Mouse (Mus musculus) hindbrain, embryonic 13.5 days (tissue): ENCODE data around the gene Sfrp2. TPM values are rescaled to one million over a fixed set of nuclear protein-coding genes. Genes with fewer than 3 reads are reported as not detected.

Experiments used
- ATAC-seq: fragments of 200-750 bp; cut with Nextera tagmentation; 2 replicates; pipeline ENCODE4 v1.8.0; 2017; ENCODE audit warnings: moderate TSS enrichment; ENCODE audit not compliant: low FRiP score
- H3K27ac ChIP-seq: fragments of 300-500 bp; sonication (generic); 2 replicates; pipeline ENCODE4 v1.5.1; 2015; ENCODE audit warnings: inconsistent platforms, mild to moderate bottlenecking, moderate library complexity
- H3K27me3 ChIP-seq: fragments of 300-500 bp; sonication (generic); 2 replicates; pipeline ENCODE4 v1.6.1; 2015; ENCODE audit warnings: mild to moderate bottlenecking, inconsistent platforms
- H3K36me3 ChIP-seq: fragments of 300-500 bp; sonication (generic); 2 replicates; pipeline ENCODE4 v1.6.1; 2015; ENCODE audit warnings: mild to moderate bottlenecking, inconsistent platforms
- H3K4me1 ChIP-seq: fragments of 300-500 bp; sonication (generic); replicated peaks from 2 replicates; pipeline ENCODE4 v1.6.1; 2015; ENCODE audit warnings: inconsistent platforms
- H3K4me2 ChIP-seq: fragments of 300-500 bp; sonication (generic); 2 replicates; pipeline ENCODE4 v1.6.1; 2015; ENCODE audit warnings: inconsistent platforms, mild to moderate bottlenecking, moderate library complexity
- H3K4me3 ChIP-seq: fragments of 300-500 bp; sonication (generic); 2 replicates; pipeline ENCODE4 v1.5.1; 2015; ENCODE audit warnings: mild to moderate bottlenecking, inconsistent platforms
- H3K9ac ChIP-seq: fragments of 300-500 bp; sonication (generic); 2 replicates; pipeline ENCODE4 v1.6.1; 2015; ENCODE audit warnings: mild to moderate bottlenecking, inconsistent platforms
- H3K9me3 ChIP-seq: fragments of 300-500 bp; sonication (generic); 2 replicates; pipeline ENCODE4 v1.6.1; 2016; ENCODE audit warnings: inconsistent platforms
- WGBS: fragments of 180-500 bp; shearing (Covaris S2); methylation state at CpG from one replicate; pipeline ENCODE4 v1.1.7; 2015; 5-methylcytosine and 5-hydroxymethylcytosine counted together
- polyA plus RNA-seq: library from polyadenylated mRNA; unstranded; fragments of >200 nt; fragmentation: Nextera tagmentation; extraction: Ambion mirVana; gene quantifications from 2 replicates; pipeline ENCODE4 v1.2.1, GENCODE M21; 2015

The Sfrp2 gene
- polyA plus RNA-seq, 1 experiment from 2014 or later, result 71.1 TPM

DNA sequence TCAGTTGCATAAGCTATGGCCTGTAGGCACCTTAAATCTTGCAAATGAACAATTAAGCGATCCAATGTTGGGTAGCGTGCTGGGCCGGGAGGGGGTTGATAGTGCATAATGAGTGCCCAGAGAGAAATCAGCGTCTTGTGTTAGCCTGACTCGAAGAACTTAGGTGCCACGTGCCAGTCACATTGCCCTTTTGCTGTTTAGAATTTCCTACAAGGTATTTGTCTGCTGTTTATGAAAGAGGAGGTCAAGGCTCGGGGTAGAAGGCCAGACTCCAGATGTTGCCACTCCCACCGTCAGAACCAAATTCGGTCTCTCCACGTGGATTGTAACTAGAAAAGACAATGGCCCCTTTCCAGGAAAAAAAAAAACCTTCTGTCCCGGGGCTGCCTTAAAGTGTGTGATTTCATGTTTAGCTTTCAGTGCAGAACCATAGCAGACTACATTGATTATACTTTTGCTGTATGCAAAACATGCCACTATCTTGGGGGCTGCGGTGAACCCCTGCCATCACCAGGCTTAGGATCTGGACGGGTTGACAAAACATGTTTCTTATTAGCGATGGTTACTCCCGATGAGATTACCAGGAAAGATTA, 11.0 kb upstream of the Sfrp2 start:
- H3K4me2 ChIP-seq, result no peak overlapping the region
- H3K4me1 ChIP-seq, result no peaks in the 10 kb centered on the region
- no peaks in the 10 kb centered on the region for H3K27me3 ChIP-seq
- no peak overlapping the region for H3K27ac ChIP-seq
- H3K9ac ChIP-seq, result no peak overlapping the region
- H3K36me3 ChIP-seq, result no peaks in the 10 kb centered on the region
- H3K9me3 ChIP-seq, result no peaks in the 10 kb centered on the region
- no peak overlapping the region for H3K4me3 ChIP-seq
- no peak for ATAC-seq
- 68% methylated on average over 15 of the region's 15 CpGs for WGBS

DNA sequence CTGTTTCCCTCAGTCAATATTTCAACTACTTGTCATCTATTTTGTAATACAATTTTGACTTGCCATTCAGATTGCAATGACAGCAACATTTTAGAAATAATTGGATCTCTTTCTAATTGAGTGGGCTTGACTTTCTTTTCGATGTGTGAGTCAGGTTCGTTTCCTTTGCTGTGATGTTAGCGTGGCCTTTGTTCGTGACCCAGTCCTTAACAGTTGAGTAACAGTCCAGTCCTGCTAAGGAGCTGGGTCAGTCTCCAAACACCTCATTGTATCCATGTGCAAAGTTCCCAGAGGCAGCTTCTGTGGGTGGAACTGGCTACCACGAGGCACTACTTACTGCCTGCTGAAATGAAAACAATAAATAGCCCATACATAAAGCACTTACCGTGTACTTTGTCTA, 10.5 kb upstream of the Sfrp2 start:
- Histone ChIP-seq H3K27ac (no peak overlapping the region), H3K36me3 (no peaks in the 10 kb centered on the region), H3K9me3 (no peaks in the 10 kb centered on the region), H3K27me3 (no peaks in the 10 kb centered on the region), H3K4me1 (no peaks in the 10 kb centered on the region), H3K9ac (no peak overlapping the region), H3K4me3 (no peak overlapping the region), H3K4me2 (no peak overlapping the region)
- ATAC-seq, result no peak
- 79% methylated on average over 6 of the region's 6 CpGs for WGBS

DNA sequence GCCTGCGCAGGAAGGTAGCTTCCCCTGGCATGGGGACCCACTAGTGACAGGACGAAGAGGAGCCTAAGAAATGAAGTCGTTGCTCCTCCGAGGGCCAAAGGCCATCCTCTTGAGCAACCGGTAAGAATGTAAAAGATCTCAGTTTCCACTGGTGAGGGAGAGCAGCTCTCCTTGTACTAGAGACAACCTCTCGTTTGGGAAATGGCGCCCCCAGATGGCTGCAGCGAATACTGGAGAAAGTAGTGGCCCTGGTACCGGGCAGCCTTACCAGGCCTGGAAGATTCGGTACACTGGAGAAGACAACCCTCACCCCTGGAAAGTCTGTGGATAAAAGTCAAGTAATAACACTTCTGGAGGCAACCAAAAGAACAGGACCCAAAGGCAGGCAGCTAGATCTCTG, 3.8 kb upstream of the Sfrp2 start:
- Histone ChIP-seq H3K27me3 (peaks cover 24% of the 10 kb centered on the region; the same call in 1 of the 2 replicates), H3K4me2 (no peak overlapping the region), H3K4me3 (no peak overlapping the region), H3K9me3 (no peaks in the 10 kb centered on the region), H3K36me3 (no peaks in the 10 kb centered on the region), H3K4me1 (peaks cover 31% of the 10 kb centered on the region), H3K27ac (no peak overlapping the region), H3K9ac (no peak overlapping the region)
- ATAC-seq, result no peak
- 70% methylated on average over 10 of the region's 10 CpGs for WGBS

DNA sequence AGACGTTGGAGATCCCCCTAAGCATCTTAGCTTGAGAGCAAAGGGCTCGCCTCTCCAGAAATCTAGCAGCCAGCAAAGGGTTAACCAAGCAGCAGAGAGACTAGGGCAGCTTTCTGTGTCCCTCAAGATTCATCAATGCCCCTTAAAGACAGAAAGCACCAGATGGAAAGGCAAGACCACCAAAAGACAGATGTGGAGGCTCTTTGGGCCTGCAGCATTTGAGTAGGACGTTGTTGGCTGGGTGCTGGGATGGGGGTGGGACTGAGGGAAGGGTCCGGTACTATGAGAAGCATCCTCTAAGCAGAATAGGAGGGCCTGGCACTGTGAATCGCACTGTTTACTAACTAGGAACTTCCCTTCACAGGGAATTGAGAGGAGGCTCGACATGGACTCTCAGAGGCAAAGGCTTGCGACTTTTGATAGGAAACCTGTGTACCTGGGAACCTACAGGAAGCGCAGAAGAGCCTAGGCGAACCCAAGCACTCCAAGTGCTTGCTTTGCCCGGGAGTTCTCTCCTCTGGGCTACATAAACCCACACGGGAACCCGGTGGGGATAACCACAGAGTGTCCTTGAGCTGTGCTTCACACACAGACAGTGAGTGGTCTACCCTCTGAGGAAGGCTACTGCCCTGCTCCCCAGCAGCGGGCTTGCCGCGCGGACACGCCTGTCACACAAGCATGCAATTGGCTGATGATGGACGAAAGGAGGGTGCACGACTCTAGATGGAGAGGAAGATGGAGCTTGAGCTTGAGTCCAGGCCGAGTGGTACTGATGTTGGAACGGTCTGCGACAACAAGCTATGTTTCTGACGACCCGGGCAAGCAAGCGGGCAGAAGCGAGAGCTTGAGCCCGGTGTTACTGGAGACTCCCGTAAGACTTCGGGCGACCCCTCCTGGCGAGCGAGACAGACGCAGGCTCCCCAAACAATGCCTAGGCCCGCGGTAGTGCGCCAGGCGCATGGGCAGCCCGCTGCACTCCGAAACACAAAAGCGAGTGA, 2.3 kb upstream of the Sfrp2 start:
- Histone ChIP-seq H3K27me3 (peaks cover 29% of the 10 kb centered on the region; the same call in 1 of the 2 replicates), H3K4me3 (peak overlapping the region; percentile 43), H3K4me1 (peaks cover 44% of the 10 kb centered on the region), H3K27ac (no peak overlapping the region), H3K4me2 (peak overlapping the region; percentile 66), H3K9ac (peak overlapping the region; percentile 70), H3K36me3 (no peaks in the 10 kb centered on the region), H3K9me3 (no peaks in the 10 kb centered on the region)
- peak; percentile 85 for ATAC-seq
- WGBS, result 8% methylated on average over 40 of the region's 40 CpGs

DNA sequence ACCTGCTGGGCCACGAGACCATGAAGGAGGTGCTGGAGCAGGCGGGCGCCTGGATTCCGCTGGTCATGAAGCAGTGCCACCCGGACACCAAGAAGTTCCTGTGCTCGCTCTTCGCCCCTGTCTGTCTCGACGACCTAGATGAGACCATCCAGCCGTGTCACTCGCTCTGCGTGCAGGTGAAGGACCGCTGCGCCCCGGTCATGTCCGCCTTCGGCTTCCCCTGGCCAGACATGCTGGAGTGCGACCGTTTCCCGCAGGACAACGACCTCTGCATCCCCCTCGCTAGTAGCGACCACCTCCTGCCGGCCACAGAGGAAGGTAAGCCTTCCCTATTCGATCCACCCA, 577 bp downstream of the Sfrp2 start:
- Histone ChIP-seq H3K36me3 (no peaks in the 10 kb centered on the region), H3K9ac (peak overlapping the region; percentile 79), H3K9me3 (no peaks in the 10 kb centered on the region), H3K27ac (no peak overlapping the region), H3K4me2 (peak overlapping the region; percentile 88), H3K4me1 (peaks cover 48% of the 10 kb centered on the region), H3K4me3 (peak overlapping the region; percentile 59), H3K27me3 (peaks cover 29% of the 10 kb centered on the region; the same call in 1 of the 2 replicates)
- peak; percentile 5; the same call in 1 of the 2 replicates for ATAC-seq
- under 1% methylated on average over 25 of the region's 25 CpGs for WGBS

DNA sequence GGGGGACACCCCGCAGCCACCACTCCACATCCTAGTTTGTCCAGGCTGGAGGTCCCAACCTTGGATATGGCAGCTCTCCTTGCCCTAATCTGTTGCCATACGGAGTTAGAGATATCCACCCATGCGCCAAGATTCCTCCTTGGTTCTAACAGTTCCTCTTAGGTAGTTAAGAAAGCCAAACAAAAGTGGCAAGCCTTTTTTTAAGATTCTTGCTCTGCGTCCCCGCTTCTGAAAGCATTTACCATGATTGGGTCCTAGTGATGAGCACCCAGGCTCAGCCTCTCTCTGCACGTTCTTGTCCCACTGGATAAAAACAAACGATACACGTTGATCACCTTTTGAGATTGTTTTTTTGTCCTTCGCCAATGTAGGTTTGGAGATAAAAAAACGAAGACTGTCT, 1.0 kb downstream of the Sfrp2 start:
- Histone ChIP-seq H3K27ac (no peak overlapping the region), H3K9ac (peak overlapping the region; percentile 79), H3K4me2 (peak overlapping the region; percentile 88), H3K9me3 (no peaks in the 10 kb centered on the region), H3K4me1 (peaks cover 48% of the 10 kb centered on the region), H3K4me3 (peak overlapping the region; percentile 59), H3K27me3 (peaks cover 27% of the 10 kb centered on the region; the same call in 1 of the 2 replicates), H3K36me3 (no peaks in the 10 kb centered on the region)
- 3% methylated on average over 10 of the region's 10 CpGs for WGBS
- ATAC-seq, result no peak

DNA sequence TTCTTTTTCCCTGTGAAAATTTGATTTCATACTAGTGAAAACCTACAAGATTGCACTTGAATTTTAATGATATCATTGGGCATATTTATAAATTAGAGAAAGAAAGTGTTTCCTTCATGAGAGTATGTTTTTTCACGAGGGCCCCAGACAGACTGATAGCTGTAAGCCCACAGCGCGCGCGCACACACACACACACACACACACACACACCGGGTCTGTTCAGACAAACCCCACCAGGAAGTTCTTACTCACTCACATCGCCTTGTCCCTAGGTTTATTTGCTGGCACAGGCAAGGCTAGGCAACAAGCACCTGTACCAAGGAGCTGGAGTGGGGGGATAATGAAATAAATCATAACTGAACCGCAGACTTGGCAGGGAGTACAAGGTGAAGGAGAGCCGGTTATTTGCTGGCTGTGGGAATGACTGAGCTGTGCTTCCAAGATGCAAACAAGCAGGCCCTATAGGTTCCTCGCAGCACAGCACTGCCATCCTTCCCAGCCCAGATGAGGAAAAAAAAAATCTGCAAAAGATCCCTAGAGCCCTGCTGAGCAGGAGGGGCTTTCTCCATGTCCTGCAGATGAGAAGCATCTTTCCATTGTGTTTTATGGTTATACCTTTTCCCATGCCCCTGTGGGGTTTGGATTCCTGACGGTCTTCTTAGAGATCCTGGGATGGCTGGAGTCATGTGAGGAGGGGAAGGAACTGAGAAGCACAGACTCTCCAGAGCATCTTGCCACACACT, 2.3 kb downstream of the Sfrp2 start:
- H3K36me3 ChIP-seq, result 0 out of 2 replicates have a peak, but pooled peaks cover 4% of the 10 kb centered on the region
- no peaks in the 10 kb centered on the region for H3K9me3 ChIP-seq
- H3K4me2 ChIP-seq, result peak overlapping the region; percentile 88
- peak overlapping the region; percentile 60 for H3K9ac ChIP-seq
- H3K27me3 ChIP-seq, result peaks cover 19% of the 10 kb centered on the region; the same call in 1 of the 2 replicates
- WGBS, result 14% methylated on average over 11 of the region's 11 CpGs
- peak overlapping the region; percentile 40; the same call in 1 of the 2 replicates for H3K27ac ChIP-seq
- peak overlapping the region; percentile 25 for H3K4me3 ChIP-seq
- H3K4me1 ChIP-seq, result peaks cover 44% of the 10 kb centered on the region
- no peak for ATAC-seq

DNA sequence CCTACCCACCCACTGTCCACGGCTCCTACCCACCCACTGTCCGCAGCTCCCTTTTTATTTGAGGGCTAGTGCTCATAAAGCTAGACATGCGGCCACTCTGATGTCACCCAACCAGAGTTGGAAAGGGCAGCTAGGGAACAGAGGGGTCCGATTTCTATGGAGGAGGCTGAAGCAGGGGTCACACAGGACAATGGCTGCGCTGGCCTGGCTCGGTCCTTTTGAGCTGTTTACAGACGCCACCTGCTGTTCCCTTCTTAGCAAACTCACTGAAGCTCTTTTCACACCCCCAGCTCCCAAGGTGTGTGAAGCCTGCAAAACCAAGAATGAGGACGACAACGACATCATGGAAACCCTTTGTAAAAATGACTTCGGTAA, 2.9 kb downstream of the Sfrp2 start:
- H3K4me3 ChIP-seq, result peak overlapping the region; percentile 25
- peak overlapping the region; percentile 60 for H3K9ac ChIP-seq
- peaks cover 15% of the 10 kb centered on the region; the same call in 1 of the 2 replicates for H3K27me3 ChIP-seq
- peaks cover 38% of the 10 kb centered on the region for H3K4me1 ChIP-seq
- H3K36me3 ChIP-seq, result 0 out of 2 replicates have a peak, but pooled peaks cover 4% of the 10 kb centered on the region
- ATAC-seq, result no peak
- WGBS, result 7% methylated on average over 10 of the region's 10 CpGs
- no peaks in the 10 kb centered on the region for H3K9me3 ChIP-seq
- H3K4me2 ChIP-seq, result peak overlapping the region; percentile 88
- H3K27ac ChIP-seq, result peak overlapping the region; percentile 40; the same call in 1 of the 2 replicates

DNA sequence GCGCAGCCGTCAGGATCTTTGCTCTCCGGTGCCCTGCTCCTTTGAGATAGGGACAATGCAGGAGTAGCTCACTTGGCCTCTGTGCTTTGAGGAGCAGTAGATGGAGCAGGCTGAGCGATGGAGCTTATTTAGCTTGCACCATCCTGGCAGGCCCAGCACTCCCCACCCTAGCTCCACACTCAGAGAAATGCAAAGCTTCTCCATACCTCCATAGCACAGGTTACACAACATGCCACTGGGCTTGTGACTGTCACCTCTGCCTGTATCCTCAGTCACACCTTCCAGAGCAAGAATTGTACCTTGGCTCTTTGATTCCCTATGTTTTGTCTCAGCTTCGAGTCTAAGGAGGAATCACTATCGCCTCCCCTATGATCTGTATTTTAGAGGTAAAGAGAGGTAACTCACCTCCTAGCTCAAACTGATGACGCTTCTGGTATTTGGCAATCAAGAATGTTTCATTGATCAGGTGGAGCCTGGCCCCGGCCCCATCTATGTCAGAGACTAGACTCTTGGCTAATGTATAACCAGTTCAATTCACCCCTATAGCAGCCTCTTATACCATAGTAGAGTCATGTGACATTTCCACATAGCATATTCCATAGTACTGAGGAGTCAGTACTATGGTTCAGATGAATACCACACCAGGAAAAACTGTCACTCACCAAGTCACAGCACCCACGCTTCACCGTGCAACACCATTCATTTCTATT, 5.2 kb downstream of the Sfrp2 start:
- no peak for ATAC-seq
- Histone ChIP-seq H3K4me2 (no peak overlapping the region), H3K36me3 (0 out of 2 replicates have a peak, but pooled peaks cover 4% of the 10 kb centered on the region), H3K4me3 (no peak overlapping the region), H3K4me1 (peaks cover 22% of the 10 kb centered on the region), H3K9ac (no peak overlapping the region), H3K27me3 (peaks cover 13% of the 10 kb centered on the region; the same call in 1 of the 2 replicates), H3K9me3 (no peaks in the 10 kb centered on the region), H3K27ac (no peak overlapping the region)
- 91% methylated on average over 10 of the region's 10 CpGs for WGBS

DNA sequence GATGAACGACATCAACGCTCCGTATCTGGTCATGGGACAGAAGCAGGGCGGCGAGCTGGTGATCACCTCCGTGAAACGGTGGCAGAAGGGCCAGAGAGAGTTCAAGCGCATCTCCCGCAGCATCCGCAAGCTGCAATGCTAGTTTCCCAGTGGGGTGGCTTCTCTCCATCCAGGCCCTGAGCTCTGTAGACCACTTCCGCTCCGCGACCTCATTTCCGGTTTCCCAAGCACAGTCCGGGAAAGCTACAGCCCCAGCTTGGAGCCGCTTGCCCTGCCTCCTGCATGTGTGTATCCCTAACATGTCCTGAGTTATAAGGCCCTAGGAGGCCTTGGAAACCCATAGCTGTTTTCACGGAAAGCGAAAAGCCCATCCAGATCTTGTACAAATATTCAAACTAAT, 7.2 kb downstream of the Sfrp2 start:
- H3K4me1 ChIP-seq, result peaks cover 10% of the 10 kb centered on the region
- H3K36me3 ChIP-seq, result 0 out of 2 replicates have a peak, but pooled peaks cover 4% of the 10 kb centered on the region
- no peaks in the 10 kb centered on the region for H3K9me3 ChIP-seq
- H3K9ac ChIP-seq, result no peak overlapping the region
- H3K4me2 ChIP-seq, result no peak overlapping the region
- H3K27ac ChIP-seq, result no peak overlapping the region
- no peak overlapping the region for H3K4me3 ChIP-seq
- H3K27me3 ChIP-seq, result no peaks in the 10 kb centered on the region
- ATAC-seq, result no peak
- WGBS, result 84% methylated on average over 18 of the region's 18 CpGs

DNA sequence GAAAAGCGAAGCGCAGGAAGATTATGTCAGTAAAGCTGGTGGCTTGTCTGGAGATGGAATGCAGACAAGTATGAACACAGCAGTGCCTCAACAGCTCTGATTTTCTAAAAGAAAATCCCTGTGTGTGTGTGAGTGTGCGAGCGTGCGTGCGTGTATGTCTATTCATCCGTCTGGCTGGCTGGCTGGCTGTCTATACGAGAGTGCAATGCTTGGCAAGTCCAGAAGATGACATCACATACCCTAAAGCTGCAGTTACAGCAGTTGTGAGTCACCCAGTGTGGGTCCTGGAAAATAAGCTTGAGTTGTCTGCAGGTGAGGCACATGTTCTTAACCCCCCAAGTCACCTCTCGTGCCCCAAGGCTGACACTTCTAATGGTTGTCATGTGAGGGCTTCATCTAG, 9.3 kb downstream of the Sfrp2 start:
- no peak overlapping the region for H3K27ac ChIP-seq
- H3K4me2 ChIP-seq, result no peak overlapping the region
- H3K9me3 ChIP-seq, result no peaks in the 10 kb centered on the region
- H3K27me3 ChIP-seq, result no peaks in the 10 kb centered on the region
- H3K4me3 ChIP-seq, result no peak overlapping the region
- 78% methylated on average over 9 of the region's 9 CpGs for WGBS
- 0 out of 2 replicates have a peak, but pooled peaks cover 4% of the 10 kb centered on the region for H3K36me3 ChIP-seq
- no peaks in the 10 kb centered on the region for H3K4me1 ChIP-seq
- no peak overlapping the region for H3K9ac ChIP-seq
- ATAC-seq, result peak; percentile 39; the same call in 1 of the 2 replicates
